Mouse (Mus musculus) G1E (cell line): ENCODE data around the gene Neurl2. TPM values are rescaled to one million over a fixed set of nuclear protein-coding genes. Genes with fewer than 3 reads are reported as not detected.
"Not testable (repeated sequence)": the region's sequence is repeated elsewhere in the genome, so short reads cannot be mapped to it uniquely, and the experiment has no call there.

Experiments
- ATAC-seq: 2 replicates; pipeline ENCODE4 v1.8.0; 2016; ENCODE audit warnings: mild to moderate bottlenecking; ENCODE audit not compliant: insufficient number of reproducible peaks, poor library complexity, low FRiP score, severe bottlenecking; ENCODE audit errors: extremely low read depth
- DNase-seq: peaks from one replicate; pipeline ENCODE4 v3.0.0; 2012; ENCODE audit warnings: low spot score
- H3K27me3 ChIP-seq: 2 replicates; pipeline ENCODE4 v1.6.1; 2012; ENCODE audit warnings: mild to moderate bottlenecking, low read length, inconsistent platforms; ENCODE audit not compliant: insufficient read depth
- H3K36me3 ChIP-seq: replicated peaks from 2 replicates; pipeline ENCODE3; 2012; ENCODE audit warnings: mild to moderate bottlenecking, inconsistent platforms
- H3K4me1 ChIP-seq: 2 replicates; pipeline ENCODE4 v1.6.1; 2012; ENCODE audit warnings: low read depth, low read length, inconsistent platforms, mixed read lengths; ENCODE audit not compliant: insufficient read depth
- H3K4me3 ChIP-seq: 2 replicates; pipeline ENCODE4 v1.5.1; 2012; ENCODE audit warnings: low read depth, mild to moderate bottlenecking, inconsistent platforms, low read length, moderate library complexity, mixed read lengths
- H3K9me3 ChIP-seq: replicated peaks from 2 replicates; pipeline ENCODE4 v1.6.1; 2012; ENCODE audit warnings: inconsistent platforms
- CTCF ChIP-seq: IDR thresholded peaks from 2 replicates; pipeline ENCODE4 v1.5.1; 2012; ENCODE audit warnings: low read depth, low read length, inconsistent platforms, mixed read lengths
- GATA1 ChIP-seq: IDR thresholded peaks from 2 replicates; pipeline ENCODE4 v1.6.1; 2012; ENCODE audit warnings: borderline replicate concordance, low read length, inconsistent platforms, mixed read lengths
- GATA2 ChIP-seq: IDR thresholded peaks from 2 replicates; pipeline ENCODE4 v1.6.1; 2012; ENCODE audit warnings: low read depth, low read length, inconsistent platforms, borderline replicate concordance
- POLR2AphosphoS5 ChIP-seq: IDR thresholded peaks from 2 replicates; pipeline ENCODE4 v1.6.1; 2012; ENCODE audit warnings: low read depth, low read length, inconsistent platforms; ENCODE audit not compliant: insufficient replicate concordance
- TAL1 ChIP-seq: conservative IDR thresholded peaks from 2 replicates; pipeline ENCODE4 v1.6.1; 2012; ENCODE audit warnings: low read depth, low read length, inconsistent platforms, mixed read lengths
- polyA plus RNA-seq: library from polyadenylated mRNA; stranded (reverse); fragments of >175 nt; gene quantifications from 2 replicates; pipeline ENCODE4 v1.2.3, GENCODE M21; 2012
- total RNA-seq, 2 experiments: library from RNA; stranded (forward) in 1 of 2; stranded (reverse) in 1 of 2; fragments of 200-1000 nt in 1 of 2; fragments of >200 nt in 1 of 2; fragmentation: Nextera tagmentation in 1 of 2; gene quantifications; 2 replicates each; pipeline ENCODE4 v1.2.3; 2014 to 2017

The Neurl2 gene
- total RNA-seq (2014; fragmentation: Nextera tagmentation) = not detected in 2 replicates
- 0.27 TPM in 1 of 2 replicates, not detected in the other for total RNA-seq (2017)
- polyA plus RNA-seq = 0.10 TPM in 1 of 2 replicates, not detected in the other

- ATAC-seq = peak; percentile 31
- H3K36me3 ChIP-seq = peaks cover 41% of the 10 kb centered on the region
Measured at GRCm38 (mm10) chr2:164833314-164833959, at the start of gene Neurl2. Neurl2 (minus strand) TSS chr2:164833456.

GRCm38 (mm10) chr2:164882619-164883018 is 49.4 kb upstream of the Neurl2 start:
- ATAC-seq (no peak), DNase-seq (no peak)
- Histone ChIP-seq H3K27me3 (no peaks in the 10 kb centered on the region), H3K36me3 (peaks cover 63% of the 10 kb centered on the region), H3K9me3 (no peaks in the 10 kb centered on the region), H3K4me1 (peaks cover 39% of the 10 kb centered on the region), H3K4me3 (no peak overlapping the region)
- TF ChIP-seq GATA1 (no peak), TAL1 (no peak), CTCF (no peak), POLR2AphosphoS5 (no peak), GATA2 (no peak)

More at GRCm38 (mm10) chr2:164833314-164833959, at the start of gene Neurl2:
- Histone ChIP-seq H3K4me3 (peak within 1 kb of the TSS; percentile 80), H3K4me1 (peaks cover 26% of the 10 kb centered on the region), H3K9me3 (no peaks in the 10 kb centered on the region), H3K27me3 (peaks cover 4% of the 10 kb centered on the region; the same call in 1 of the 2 replicates)
- TF ChIP-seq POLR2AphosphoS5 = no peak
- no peak for TF ChIP-seq GATA1
- TF ChIP-seq GATA2 = no peak
- TF ChIP-seq CTCF = no peak
- TF ChIP-seq TAL1 = no peak
- peak; percentile 31 for DNase-seq

GRCm38 (mm10) chr2:164879568-164880277 is 46.5 kb upstream of the Neurl2 start:
- ATAC-seq = peak; percentile 79
- DNase-seq = peak; percentile 91
- no peak for TF ChIP-seq GATA2
- no peak for TF ChIP-seq POLR2AphosphoS5
- no peak for TF ChIP-seq GATA1
- TF ChIP-seq TAL1 = no peak
- TF ChIP-seq CTCF = no peak
- Histone ChIP-seq H3K36me3 (peaks cover 41% of the 10 kb centered on the region), H3K27me3 (no peaks in the 10 kb centered on the region), H3K4me1 (peaks cover 38% of the 10 kb centered on the region), H3K9me3 (no peaks in the 10 kb centered on the region), H3K4me3 (peak overlapping the region; percentile 90)

- H3K4me3 ChIP-seq = peak within 1 kb of the TSS; percentile 90
- no peaks in the 10 kb centered on the region for H3K9me3 ChIP-seq
Measured at GRCm38 (mm10) chr2:164879228-164879567, 45.9 kb upstream of the Neurl2 start, which contains the start of gene Pcif1. Pcif1 (plus strand) TSS chr2:164879304.

GRCm38 (mm10) chr2:164878509-164879227 is 45.4 kb upstream of the Neurl2 start:
- Histone ChIP-seq H3K9me3 (no peaks in the 10 kb centered on the region), H3K27me3 (peaks cover 4% of the 10 kb centered on the region; the same call in 1 of the 2 replicates), H3K4me3 (peak overlapping the region; percentile 90), H3K36me3 (peaks cover 31% of the 10 kb centered on the region), H3K4me1 (peaks cover 48% of the 10 kb centered on the region)
- ATAC-seq = peak; percentile 67
- peak; percentile 76 for DNase-seq
- TF ChIP-seq TAL1 (no peak), CTCF (no peak), GATA2 (no peak), GATA1 (no peak), POLR2AphosphoS5 (no peak)

More at GRCm38 (mm10) chr2:164879228-164879567, 45.9 kb upstream of the Neurl2 start, which contains the start of gene Pcif1:
- peaks cover 36% of the 10 kb centered on the region for H3K36me3 ChIP-seq
- no peak for TF ChIP-seq CTCF
- no peak for TF ChIP-seq GATA2
- TF ChIP-seq GATA1 = no peak
- TF ChIP-seq TAL1 = no peak
- TF ChIP-seq POLR2AphosphoS5 = no peak
- ATAC-seq (no peak), DNase-seq (peak; percentile 88)
- H3K27me3 ChIP-seq = no peaks in the 10 kb centered on the region
- H3K4me1 ChIP-seq = peaks cover 44% of the 10 kb centered on the region

GRCm38 (mm10) chr2:164877376-164878215 is 44.3 kb upstream of the Neurl2 start:
- Histone ChIP-seq H3K36me3 (peaks cover 20% of the 10 kb centered on the region), H3K4me3 (peak overlapping the region; percentile 90; the same call in 1 of the 2 replicates), H3K4me1 (peaks cover 42% of the 10 kb centered on the region), H3K27me3 (peaks cover 10% of the 10 kb centered on the region; the same call in 1 of the 2 replicates)
- not testable (repeated sequence) for H3K9me3 ChIP-seq, ATAC-seq, DNase-seq

- H3K36me3 ChIP-seq, H3K4me3 ChIP-seq, H3K9me3 ChIP-seq, ATAC-seq, DNase-seq: not testable (repeated sequence)
- Histone ChIP-seq H3K4me1 (peaks cover 32% of the 10 kb centered on the region), H3K27me3 (peaks cover 17% of the 10 kb centered on the region; the same call in 1 of the 2 replicates)
Measured at GRCm38 (mm10) chr2:164875648-164876047, 42.4 kb upstream of the Neurl2 start.
